Mouse (Mus musculus) limb, embryonic 14.5 days (tissue): ENCODE data around the gene Bmp2k. TPM values are rescaled to one million over a fixed set of nuclear protein-coding genes. Genes with fewer than 3 reads are reported as not detected.

Source experiments
- ATAC-seq: fragments of 200-750 bp; cut with Nextera tagmentation; 2 replicates; pipeline ENCODE4 v1.8.0; 2017; ENCODE audit warnings: low read depth, moderate number of reproducible peaks, moderate TSS enrichment; ENCODE audit not compliant: low FRiP score
- DNase-seq: peaks from one replicate; pipeline ENCODE4 v3.0.0-alpha.2; 2015; ENCODE audit warnings: low spot score
- H3K27ac ChIP-seq: fragments of 300-500 bp; sonication (generic); replicated peaks from 2 replicates; pipeline ENCODE4 v1.5.1; 2014; ENCODE audit warnings: low read depth, mild to moderate bottlenecking, low read length, moderate library complexity, mixed read lengths
- H3K27me3 ChIP-seq: fragments of 300-500 bp; sonication (generic); 2 replicates; pipeline ENCODE4 v1.6.1; 2014; ENCODE audit warnings: low read length, mixed read lengths; ENCODE audit not compliant: control insufficient read depth, insufficient read depth
- H3K36me3 ChIP-seq: fragments of 300-500 bp; sonication (generic); 2 replicates; pipeline ENCODE4 v1.6.1; 2014; ENCODE audit warnings: mild to moderate bottlenecking, low read length, moderate library complexity, mixed read lengths; ENCODE audit not compliant: control insufficient read depth, insufficient read depth
- H3K4me1 ChIP-seq: fragments of 300-500 bp; sonication (generic); 2 replicates; pipeline ENCODE4 v1.6.1; 2014; ENCODE audit warnings: antibody characterized with exemption, low read length, mixed read lengths; ENCODE audit not compliant: control insufficient read depth, insufficient read depth
- H3K4me2 ChIP-seq: fragments of 300-500 bp; sonication (generic); replicated peaks from 2 replicates; pipeline ENCODE4 v1.6.1; 2014; ENCODE audit warnings: low read depth, mild to moderate bottlenecking, low read length, moderate library complexity; ENCODE audit not compliant: severe bottlenecking
- H3K4me3 ChIP-seq: fragments of 300-500 bp; sonication (generic); replicated peaks from 2 replicates; pipeline ENCODE4 v1.5.1; 2014; ENCODE audit warnings: low read length
- H3K9ac ChIP-seq: fragments of 300-500 bp; sonication (generic); 2 replicates; pipeline ENCODE4 v1.6.1; 2014; ENCODE audit warnings: mild to moderate bottlenecking, low read depth, low read length, moderate library complexity; ENCODE audit not compliant: severe bottlenecking
- H3K9me3 ChIP-seq: fragments of 300-500 bp; sonication (generic); 2 replicates; pipeline ENCODE4 v1.6.1; 2016; ENCODE audit warnings: low read length; ENCODE audit not compliant: control insufficient read depth
- POLR2A ChIP-seq: fragments of 200-500 bp; IDR thresholded peaks from 2 replicates; pipeline ENCODE4 v1.8.0; 2012; ENCODE audit warnings: inconsistent platforms, mild to moderate bottlenecking, moderate library complexity, borderline replicate concordance; ENCODE audit not compliant: insufficient read depth, insufficient read length; ENCODE audit errors: extremely low read depth
- WGBS: fragments of 180-500 bp; shearing (Covaris S2); extraction: QIAGEN DNeasy Blood & Tissue Kit; methylation state at CpG from one replicate; pipeline ENCODE4 v1.1.7; 2014; 5-methylcytosine and 5-hydroxymethylcytosine counted together
- polyA plus RNA-seq, 2 experiments: library from polyadenylated mRNA; depleted of rRNA in 1 of 2; stranded (reverse) in 1 of 2; unstranded in 1 of 2; fragments of >200 nt; fragmentation: Nextera tagmentation in 1 of 2; extraction: Ambion mirVana in 1 of 2; gene quantifications; 2 replicates each; pipeline versions ENCODE4 v1.2.1 to v1.2.3; 2012 to 2014

The Bmp2k gene
- polyA plus RNA-seq, 2 experiments, result 5.1 to 10.1 TPM

- no peak overlapping the region for H3K4me3 ChIP-seq
- H3K4me1 ChIP-seq, result peaks cover 10% of the 10 kb centered on the region; the same call in 1 of the 2 replicates
- H3K9me3 ChIP-seq, result no peaks in the 10 kb centered on the region
- DNase-seq, result no peak
- no peak for ATAC-seq
- H3K9ac ChIP-seq, result no peak overlapping the region
- H3K4me2 ChIP-seq, result no peak overlapping the region
- H3K27ac ChIP-seq, result no peak overlapping the region
- H3K36me3 ChIP-seq, result no peaks in the 10 kb centered on the region
- no peak for TF ChIP-seq POLR2A
- no peaks in the 10 kb centered on the region for H3K27me3 ChIP-seq
Measured at GRCm38 (mm10) chr5:96961852-96962251, 35.6 kb upstream of the Bmp2k start.

- WGBS, result 33% methylated on average over 8 of the region's 8 CpGs
- peak; percentile 68 for DNase-seq
Measured at GRCm38 (mm10) chr5:96962252-96962933, 35.1 kb upstream of the Bmp2k start.

DNA sequence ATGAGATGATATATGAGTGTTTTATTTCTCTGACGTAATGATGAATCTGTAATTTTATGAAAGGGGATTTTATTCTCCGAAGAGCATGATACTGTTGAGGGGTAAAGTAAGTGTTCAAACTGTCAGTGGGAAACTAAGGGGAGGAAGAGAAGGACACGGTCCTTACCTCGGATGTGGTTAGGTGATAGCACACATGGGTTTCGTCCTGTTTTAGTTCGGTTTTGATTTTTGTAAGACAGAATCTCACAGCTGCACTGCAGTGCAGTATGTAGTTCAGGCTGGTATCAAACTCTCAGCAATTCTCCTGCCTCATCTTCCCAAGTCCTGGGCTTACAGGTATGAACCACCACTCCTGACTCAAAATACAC lies 34.6 kb upstream of the Bmp2k start:
- WGBS, result 54% methylated on average over 6 of the region's 6 CpGs
- no peak for TF ChIP-seq POLR2A
- no peak for ATAC-seq

More at GRCm38 (mm10) chr5:96962252-96962933, 35.1 kb upstream of the Bmp2k start:
- ATAC-seq, result no peak
- Histone ChIP-seq H3K4me3 (no peak overlapping the region), H3K9ac (no peak overlapping the region), H3K27me3 (no peaks in the 10 kb centered on the region), H3K4me1 (peaks cover 10% of the 10 kb centered on the region; the same call in 1 of the 2 replicates), H3K27ac (no peak overlapping the region), H3K36me3 (no peaks in the 10 kb centered on the region), H3K9me3 (no peaks in the 10 kb centered on the region), H3K4me2 (no peak overlapping the region)
- TF ChIP-seq POLR2A, result no peak

DNA sequence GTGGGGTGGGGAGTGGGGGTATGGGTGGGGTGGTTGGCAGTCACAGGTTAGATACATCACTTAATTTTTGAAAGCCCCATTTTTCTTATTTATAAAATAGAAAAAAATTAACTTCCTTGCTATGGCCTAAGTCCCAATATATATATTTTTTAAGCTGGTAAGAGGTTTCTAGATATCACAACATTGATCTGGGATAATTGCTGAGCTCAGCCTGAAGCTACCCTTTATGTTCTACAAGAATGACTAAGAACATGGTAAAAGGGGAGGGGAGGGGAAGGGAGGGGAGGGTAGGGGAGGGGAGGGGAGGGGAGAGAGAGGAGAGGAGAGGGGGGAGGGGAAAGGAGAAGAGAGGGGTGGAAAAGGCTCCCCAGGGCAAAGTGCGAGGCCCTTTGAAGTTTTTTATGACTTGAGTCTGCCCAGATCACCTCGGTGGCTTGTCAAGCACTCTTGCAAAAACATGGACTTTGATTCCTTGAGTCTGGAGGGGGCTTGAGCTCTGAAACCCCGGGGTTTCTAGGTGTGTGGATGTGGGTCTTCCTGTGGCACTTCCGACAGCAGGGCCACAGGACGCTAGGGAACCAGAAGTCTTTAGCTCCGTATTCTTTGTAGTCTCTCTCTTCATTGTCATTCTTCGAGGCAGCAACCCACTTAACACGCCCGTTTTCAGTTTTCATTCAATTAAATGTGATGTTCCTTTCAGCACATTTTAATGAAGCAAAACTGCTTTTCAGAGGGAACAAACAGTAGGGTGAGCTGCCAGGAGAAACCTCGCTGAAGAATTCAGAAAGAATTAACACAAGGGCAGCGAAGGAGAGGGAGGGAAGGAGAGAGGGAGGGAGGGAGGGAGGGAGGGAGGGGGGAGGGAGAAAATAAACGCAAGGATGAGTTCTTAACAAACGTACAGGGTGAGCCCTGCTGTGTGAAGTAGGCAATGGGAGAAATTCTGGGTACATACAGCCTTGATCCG lies 33.1 kb upstream of the Bmp2k start:
- Histone ChIP-seq H3K4me1 (peaks cover 13% of the 10 kb centered on the region; the same call in 1 of the 2 replicates), H3K27me3 (no peaks in the 10 kb centered on the region), H3K4me2 (peak overlapping the region; percentile 39; the same call in 1 of the 2 replicates), H3K27ac (no peak overlapping the region), H3K9ac (no peak overlapping the region), H3K36me3 (no peaks in the 10 kb centered on the region), H3K9me3 (no peaks in the 10 kb centered on the region), H3K4me3 (0 out of 2 replicates have a peak overlapping the region, but pooled peaks have one; percentile 3)
- ATAC-seq, result no peak
- no peak for DNase-seq
- WGBS, result 3% methylated on average over 14 of the region's 14 CpGs
- TF ChIP-seq POLR2A, result no peak

More for the DNA sequence above, 34.6 kb upstream of the Bmp2k start:
- Histone ChIP-seq H3K9me3 (no peaks in the 10 kb centered on the region), H3K4me1 (peaks cover 10% of the 10 kb centered on the region; the same call in 1 of the 2 replicates), H3K36me3 (no peaks in the 10 kb centered on the region), H3K27me3 (no peaks in the 10 kb centered on the region), H3K27ac (no peak overlapping the region), H3K4me2 (no peak overlapping the region), H3K4me3 (no peak overlapping the region), H3K9ac (no peak overlapping the region)
- DNase-seq, result no peak

- Histone ChIP-seq H3K36me3 (no peaks in the 10 kb centered on the region), H3K4me2 (peak overlapping the region; percentile 39; the same call in 1 of the 2 replicates), H3K4me1 (peaks cover 13% of the 10 kb centered on the region; the same call in 1 of the 2 replicates), H3K9me3 (no peaks in the 10 kb centered on the region), H3K9ac (no peak overlapping the region), H3K27me3 (no peaks in the 10 kb centered on the region), H3K4me3 (no peak overlapping the region), H3K27ac (no peak overlapping the region)
- DNase-seq (no peak), ATAC-seq (no peak)
- no peak for TF ChIP-seq POLR2A
- WGBS, result 42% methylated on average over 2 of the region's 2 CpGs
Measured at GRCm38 (mm10) chr5:96965029-96965403, 32.5 kb upstream of the Bmp2k start.
